Mouse (Mus musculus) E14TG2a.4 (cell line): ENCODE results near the gene Acsbg1.

ENCODE experiments used
- CTCF ChIP-seq: conservative IDR thresholded peaks from 2 replicates; pipeline ENCODE4 v1.5.1; 2014; ENCODE audit warnings: low read length
- NANOG ChIP-seq: IDR thresholded peaks from 2 replicates; pipeline ENCODE4 v1.6.1; 2014; ENCODE audit warnings: borderline replicate concordance, low read length, mixed read lengths

DNA sequence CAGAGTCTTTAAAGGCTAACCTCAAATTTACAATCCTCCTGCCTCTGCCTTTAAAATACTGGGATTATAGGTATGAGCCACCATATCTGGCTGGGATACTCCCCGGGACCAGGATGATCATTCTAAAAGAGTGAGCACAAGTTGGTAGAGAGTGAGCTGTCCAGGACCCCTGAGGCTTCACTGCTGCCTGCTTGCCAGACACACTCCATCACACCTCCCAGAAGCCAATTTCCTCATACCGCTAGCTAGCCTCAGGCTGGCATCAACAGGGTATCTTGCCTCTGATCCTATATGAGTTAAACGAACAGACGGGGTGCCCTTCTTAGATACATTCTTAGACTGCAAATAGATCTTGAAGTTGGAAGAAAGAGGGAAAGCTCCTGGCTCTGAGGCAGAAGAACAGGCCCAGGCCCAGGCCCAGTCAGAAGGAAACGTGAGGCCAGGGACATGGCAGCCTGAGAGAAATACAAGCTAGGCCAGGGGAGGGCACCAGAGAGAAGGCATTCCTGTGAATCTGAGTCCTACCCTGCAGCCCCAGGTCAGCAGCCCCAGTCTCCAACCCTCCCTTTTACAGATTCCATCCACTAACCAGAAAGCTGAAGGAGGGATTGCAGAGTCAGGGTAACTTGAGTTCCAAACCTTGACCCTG lies 31.9 kb downstream of the Acsbg1 start:
- TF ChIP-seq CTCF (no peak), NANOG (no peak)
